ENCODE assay signal across 9 mouse cellular contexts in the genomic region with DNA sequence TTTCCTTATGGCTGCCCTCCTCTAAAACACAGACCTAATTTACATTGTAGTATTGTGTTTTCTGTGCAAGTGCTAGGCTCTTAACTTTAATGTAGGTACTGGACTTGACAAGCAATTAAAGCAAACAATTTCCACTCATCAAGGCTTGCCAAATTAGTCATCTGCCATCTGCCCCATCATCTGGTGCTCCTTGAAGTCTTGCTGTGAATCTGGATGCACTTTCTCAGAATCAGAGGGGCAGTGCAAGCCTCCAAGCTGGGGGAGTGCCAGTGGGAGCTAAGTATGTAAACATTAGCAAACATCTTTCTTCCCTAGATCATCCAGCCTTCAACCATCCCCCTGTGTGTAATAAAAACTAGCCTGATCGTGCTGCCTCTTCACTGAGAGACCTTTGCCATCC.
DNase-seq lines count a peak whose midpoint lies in the region; ATAC-seq lines count a peak whose summit lies in the region.
"Had no signal": no experiment of that assay in that cellular context is flagged by ENCODE, and none has a peak within 500 bp of the region (broad histone marks: within the 10 kb centered on the region; RNA-seq: fewer than 3 reads in every experiment).

No protein-coding gene starts in this region.

- H3K9me3 ChIP-seq in neural tube, embryonic 14.5 days (ENCODE audit: control insufficient read depth, low read length), result no peaks in the 10 kb centered on the region
- H3K9me3 ChIP-seq in neural tube, embryonic 15.5 days (replicated peaks), result no peaks in the 10 kb centered on the region
- no peaks in the 10 kb centered on the region for H3K9me3 ChIP-seq in heart, embryonic 10.5 days

- H3K4me3 ChIP-seq in neural tube, embryonic 14.5 days (ENCODE audit: low read depth, low read length), result no peak overlapping the region
- no peak overlapping the region for H3K4me3 ChIP-seq in neural tube, embryonic 15.5 days (replicated peaks)
- H3K4me3 ChIP-seq in heart, embryonic 10.5 days, result no peak overlapping the region

- peak; percentile 71; the same call in 1 of the 2 replicates for ATAC-seq in neural tube, embryonic 14.5 days (ENCODE audit: low read depth)
- ATAC-seq in neural tube, embryonic 15.5 days (ENCODE audit: low FRiP score), result no peak

- WGBS in neural tube, embryonic 14.5 days, result 17% methylated on average over 1 of the region's 1 CpGs
- 4% methylated on average over 1 of the region's 1 CpGs for WGBS in neural tube, embryonic 15.5 days
- 62% methylated on average over 1 of the region's 1 CpGs for WGBS in heart, embryonic 10.5 days

- H3K36me3 ChIP-seq in neural tube, embryonic 14.5 days (ENCODE audit: control insufficient read depth, insufficient read depth, low read length), result no peaks in the 10 kb centered on the region
- H3K36me3 ChIP-seq in neural tube, embryonic 15.5 days, result no peaks in the 10 kb centered on the region
- no peaks in the 10 kb centered on the region for H3K36me3 ChIP-seq in heart, embryonic 10.5 days

- H3K4me2 ChIP-seq in neural tube, embryonic 14.5 days (ENCODE audit: low read depth, low read length), result no peak overlapping the region
- H3K4me2 ChIP-seq in neural tube, embryonic 15.5 days, result no peak overlapping the region

- no peak overlapping the region for H3K9ac ChIP-seq in neural tube, embryonic 14.5 days (replicated peaks; ENCODE audit: low read depth, low read length)
- H3K9ac ChIP-seq in neural tube, embryonic 15.5 days (replicated peaks), result no peak overlapping the region

- DNase-seq in adrenal gland, postnatal 25 days, result peak; percentile 6
- DNase-seq in adrenal gland, adult (ENCODE audit: inconsistent age in 2 of 2, low spot score in 1 of 2), result no peak
- peak; percentile 14 to 17 for DNase-seq in layer of hippocampus, adult 18-20 months (ENCODE audit: low spot score in 2 of 2)
- no peak for DNase-seq in testis, postnatal 14 days (ENCODE audit: low spot score)
- no peak for DNase-seq in heart, embryonic 10.5 days (ENCODE audit: low spot score)
- DNase-seq in gastrocnemius, adult 8-10 months (ENCODE audit: low spot score in 2 of 2), result no peak
- DNase-seq: lung, postnatal 4 days had no signal

- H3K4me1 ChIP-seq in neural tube, embryonic 14.5 days (ENCODE audit: control insufficient read depth, insufficient read depth, low read length), result no peaks in the 10 kb centered on the region
- H3K4me1 ChIP-seq in neural tube, embryonic 15.5 days, result no peaks in the 10 kb centered on the region
- no peaks in the 10 kb centered on the region for H3K4me1 ChIP-seq in heart, embryonic 10.5 days

- H3K27me3 ChIP-seq in neural tube, embryonic 14.5 days (ENCODE audit: control insufficient read depth, insufficient read depth, low read length), result no peaks in the 10 kb centered on the region
- H3K27me3 ChIP-seq in neural tube, embryonic 15.5 days (replicated peaks), result no peaks in the 10 kb centered on the region
- no peaks in the 10 kb centered on the region for H3K27me3 ChIP-seq in heart, embryonic 10.5 days (ENCODE audit: insufficient read depth, poor library complexity, severe bottlenecking)

- H3K27ac ChIP-seq in neural tube, embryonic 14.5 days (ENCODE audit: low read depth, low read length), result no peak overlapping the region
- H3K27ac ChIP-seq in neural tube, embryonic 15.5 days (replicated peaks), result no peak overlapping the region
- H3K27ac ChIP-seq in heart, embryonic 10.5 days, result no peak overlapping the region

Comparison
In these comparisons a context has a peak if more than half of its experiments do, and no peak if none do; other contexts are left out.
1. DNase-seq: peak in adrenal gland, postnatal 25 days (single experiment) and layer of hippocampus, adult 18-20 months (2 of 2); none in adrenal gland, adult (0 of 2), testis, postnatal 14 days (single experiment), heart, embryonic 10.5 days (single experiment) and gastrocnemius, adult 8-10 months (0 of 2).